Mouse (Mus musculus) adrenal gland, postnatal 36 days (tissue): ENCODE measurements around the gene Evi5. TPM values are rescaled to one million over a fixed set of nuclear protein-coding genes. Genes with fewer than 3 reads are reported as not detected.

ENCODE experiments used
- DNase-seq, 2 experiments: peaks; one replicate each; pipeline ENCODE4 v3.0.0; 2021; ENCODE audit warnings: mixed read lengths in 1 of 2
- total RNA-seq, 2 experiments: library from RNA; stranded (reverse); gene quantifications; 2 replicates each; pipeline ENCODE4 v1.2.3; 2021

The Evi5 gene
- total RNA-seq, 2 experiments from 2014 or later, result 56.3 to 59.7 TPM

GRCm38 (mm10) chr5:107749229-107749916 lies 125.5 kb downstream of the Evi5 start:
- peak; percentile 17 to 32 for DNase-seq

GRCm38 (mm10) chr5:107739023-107739422 lies 135.9 kb downstream of the Evi5 start:
- no peak for DNase-seq

- no peak for DNase-seq
Measured at GRCm38 (mm10) chr5:107738296-107738695, 136.6 kb downstream of the Evi5 start.

- DNase-seq, result no peak
Measured at GRCm38 (mm10) chr5:107736171-107736570, 138.7 kb downstream of the Evi5 start.

GRCm38 (mm10) chr5:107731844-107732243 lies 143.1 kb downstream of the Evi5 start:
- no peak for DNase-seq

- no peak for DNase-seq
Measured at GRCm38 (mm10) chr5:107731408-107731807, 143.5 kb downstream of the Evi5 start.

GRCm38 (mm10) chr5:107727007-107727402 lies 147.9 kb downstream of the Evi5 start:
- no peak for DNase-seq

- DNase-seq, result peak in 1 of 2 experiments; percentile 7
Measured at GRCm38 (mm10) chr5:107726281-107727006, 148.5 kb downstream of the Evi5 start.

- peak in 1 of 2 experiments; percentile 25 for DNase-seq
Measured at GRCm38 (mm10) chr5:107725435-107726261, 149.3 kb downstream of the Evi5 start, which contains the start of gene Gfi1. TSS of gene Gfi1 (minus strand) at chr5:107726036.

- peak in 1 of 2 experiments; percentile 9 for DNase-seq
Measured at GRCm38 (mm10) chr5:107724661-107725434, 150.1 kb downstream of the Evi5 start.

- DNase-seq, result peak in 1 of 2 experiments; percentile 3
Measured at GRCm38 (mm10) chr5:107723541-107724511, 151.1 kb downstream of the Evi5 start.

GRCm38 (mm10) chr5:107722661-107723532 lies 152.0 kb downstream of the Evi5 start:
- DNase-seq, result peak in 1 of 2 experiments; percentile 9

GRCm38 (mm10) chr5:107721638-107722011 lies 153.3 kb downstream of the Evi5 start:
- DNase-seq, result no peak

- no peak for DNase-seq
Measured at GRCm38 (mm10) chr5:107720991-107721637, 153.8 kb downstream of the Evi5 start.

GRCm38 (mm10) chr5:107720511-107720910 lies 154.4 kb downstream of the Evi5 start:
- no peak for DNase-seq

GRCm38 (mm10) chr5:107719786-107720185 lies 155.1 kb downstream of the Evi5 start:
- no peak for DNase-seq

- no peak for DNase-seq
Measured at GRCm38 (mm10) chr5:107719209-107719608, 155.7 kb downstream of the Evi5 start.

GRCm38 (mm10) chr5:107717871-107718361 lies 157.0 kb downstream of the Evi5 start:
- DNase-seq, result no peak

- DNase-seq, result no peak
Measured at GRCm38 (mm10) chr5:107711689-107712088, 163.2 kb downstream of the Evi5 start.
